Mouse (Mus musculus) hindbrain, embryonic 11.5 days (tissue): ENCODE measurements at regions not wholly inside any gene's neighbourhood (a gene's known extent, or its start where the extent isn't known, plus 50 kb on each side); places are given as distances from the start of the nearest gene placed in this dataset.

Source experiments
- ATAC-seq: fragments of 200-750 bp; cut with Nextera tagmentation; 2 replicates; pipeline ENCODE4 v1.8.0; 2017; ENCODE audit warnings: mild to moderate bottlenecking, moderate TSS enrichment, moderate library complexity; ENCODE audit not compliant: low FRiP score
- DNase-seq: peaks from one replicate; pipeline ENCODE4 v3.0.0-alpha.2; 2015; ENCODE audit warnings: low spot score
- H3K27ac ChIP-seq: fragments of 300-500 bp; sonication (generic); 2 replicates; pipeline ENCODE4 v1.5.1; 2014; ENCODE audit warnings: mild to moderate bottlenecking, low read depth, low read length
- H3K27me3 ChIP-seq: fragments of 300-500 bp; sonication (generic); 2 replicates; pipeline ENCODE4 v1.6.1; 2014; ENCODE audit warnings: mild to moderate bottlenecking, low read length, moderate library complexity, mixed read lengths; ENCODE audit not compliant: control insufficient read depth, insufficient read depth
- H3K36me3 ChIP-seq: fragments of 300-500 bp; sonication (generic); 2 replicates; pipeline ENCODE4 v1.6.1; 2014; ENCODE audit warnings: mild to moderate bottlenecking, low read length, moderate library complexity, mixed read lengths; ENCODE audit not compliant: control insufficient read depth, insufficient read depth
- H3K4me1 ChIP-seq: fragments of 300-500 bp; sonication (generic); replicated peaks from 2 replicates; pipeline ENCODE4 v1.6.1; 2014; ENCODE audit warnings: low read length, mixed read lengths; ENCODE audit not compliant: control insufficient read depth, insufficient read depth
- H3K4me2 ChIP-seq: fragments of 300-500 bp; sonication (generic); replicated peaks from 2 replicates; pipeline ENCODE4 v1.6.1; 2014; ENCODE audit warnings: mild to moderate bottlenecking, low read depth, low read length
- H3K4me3 ChIP-seq: fragments of 300-500 bp; sonication (generic); 2 replicates; pipeline ENCODE4 v1.5.1; 2014; ENCODE audit warnings: low read depth, low read length
- H3K9ac ChIP-seq: fragments of 300-500 bp; sonication (generic); 2 replicates; pipeline ENCODE4 v1.6.1; 2014; ENCODE audit warnings: low read depth, low read length
- H3K9me3 ChIP-seq: fragments of 300-500 bp; sonication (generic); 2 replicates; pipeline ENCODE4 v1.6.1; 2016; ENCODE audit warnings: low read length; ENCODE audit not compliant: control insufficient read depth
- WGBS: fragments of 180-500 bp; shearing (Covaris S2); extraction: QIAGEN DNeasy Blood & Tissue Kit; methylation state at CpG from one replicate; pipeline ENCODE4 v1.1.7; 2014; 5-methylcytosine and 5-hydroxymethylcytosine counted together

- Histone ChIP-seq H3K9ac (no peak overlapping the region), H3K4me3 (no peak overlapping the region), H3K4me1 (no peaks in the 10 kb centered on the region), H3K4me2 (no peak overlapping the region), H3K9me3 (no peaks in the 10 kb centered on the region), H3K36me3 (no peaks in the 10 kb centered on the region), H3K27ac (no peak overlapping the region), H3K27me3 (no peaks in the 10 kb centered on the region)
- DNase-seq, result no peak
- 91% methylated on average over 1 of the region's 1 CpGs for WGBS
- no peak for ATAC-seq
These were observed 137.0 kb downstream of the Pax1 start for GRCm38 (mm10) chr2:147498731-147499130.

- H3K4me3 ChIP-seq, result no peak overlapping the region
- no peak overlapping the region for H3K9ac ChIP-seq
- no peaks in the 10 kb centered on the region for H3K4me1 ChIP-seq
- ATAC-seq (no peak), DNase-seq (no peak)
- no peak overlapping the region for H3K27ac ChIP-seq
- no peaks in the 10 kb centered on the region for H3K27me3 ChIP-seq
- no peaks in the 10 kb centered on the region for H3K9me3 ChIP-seq
- H3K36me3 ChIP-seq, result no peaks in the 10 kb centered on the region
- H3K4me2 ChIP-seq, result no peak overlapping the region
- 57% methylated on average over 5 of the region's 5 CpGs for WGBS
These were observed 94.2 kb downstream of the Pax1 start for GRCm38 (mm10) chr2:147455932-147456331.

- DNase-seq (peak; percentile 60), ATAC-seq (peak; percentile 92)
- H3K27me3 ChIP-seq, result no peaks in the 10 kb centered on the region
- H3K9ac ChIP-seq, result no peak overlapping the region
- H3K36me3 ChIP-seq, result no peaks in the 10 kb centered on the region
- H3K9me3 ChIP-seq, result no peaks in the 10 kb centered on the region
- peak overlapping the region; percentile 5; the same call in 1 of the 2 replicates for H3K4me2 ChIP-seq
- no peaks in the 10 kb centered on the region for H3K4me1 ChIP-seq
- 38% methylated on average over 18 of the region's 18 CpGs for WGBS
- H3K4me3 ChIP-seq, result no peak overlapping the region
- H3K27ac ChIP-seq, result no peak overlapping the region
These were observed 92.9 kb downstream of the Pax1 start for GRCm38 (mm10) chr2:147454362-147455257.
